Mouse (Mus musculus): ENCODE measurements around the gene Maml2.
A peak's percentile ranks its signal among the peaks of the same experiment; 100 is the strongest.

The Maml2 gene

DNA sequence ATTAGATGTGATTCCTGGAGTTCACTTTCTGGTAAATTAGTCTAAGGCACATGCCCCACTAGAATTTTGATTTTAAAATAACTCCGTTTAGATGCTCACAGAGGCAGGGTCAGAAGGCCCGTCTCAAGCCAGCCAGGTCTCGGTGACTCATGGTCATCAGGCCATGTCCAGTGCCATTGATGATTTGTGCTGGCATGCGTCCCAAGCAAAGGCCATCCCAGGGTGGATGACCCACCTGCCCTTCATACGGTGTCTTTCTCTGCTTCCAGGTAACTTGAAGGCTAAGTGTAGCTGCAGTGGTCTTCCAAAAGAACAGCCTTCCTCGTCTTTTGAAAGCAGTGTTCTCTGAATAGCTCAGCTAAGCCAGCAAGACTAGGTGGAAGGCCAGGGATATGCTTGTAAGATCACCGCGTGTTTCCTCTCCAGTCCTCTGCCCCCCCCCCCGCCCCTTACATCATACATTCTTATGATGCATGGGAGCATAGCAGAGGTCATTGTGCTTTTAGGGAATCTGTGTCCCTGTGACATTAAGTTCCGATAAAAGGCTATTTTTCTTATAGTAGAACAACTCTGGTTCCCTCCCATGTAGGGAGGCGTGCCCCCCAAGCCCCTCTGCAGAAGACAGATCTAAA lies 235.4 kb downstream of the Maml2 start:
- no peak for DNase-seq (ENCODE audit: low spot score)

DNA sequence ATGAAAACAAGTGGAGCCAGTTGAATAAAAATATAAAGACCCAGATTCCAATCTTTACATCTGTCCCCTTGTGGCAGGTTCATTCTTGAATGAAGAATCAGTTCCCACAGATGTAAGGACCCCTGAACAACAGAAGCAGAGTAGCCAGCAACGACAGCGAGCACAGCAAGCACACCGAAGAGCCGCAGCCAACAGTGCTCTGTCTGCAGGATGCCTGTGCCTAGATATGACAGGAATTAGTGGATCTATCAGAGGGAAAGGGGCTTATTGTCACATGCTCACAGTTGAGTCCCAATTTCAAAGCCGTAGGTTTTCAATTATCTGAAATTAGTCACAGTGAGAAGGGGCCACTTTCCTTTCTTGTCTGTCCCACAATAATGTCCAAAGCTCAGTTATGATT lies 238.0 kb downstream of the Maml2 start:
- no peak for DNase-seq (ENCODE audit: low spot score)

GRCm38 (mm10) chr9:13536419-13537261 lies 238.9 kb downstream of the Maml2 start:
- DNase-seq (ENCODE audit: low spot score), result peak; percentile 45

GRCm38 (mm10) chr9:13538200-13538599 lies 240.4 kb downstream of the Maml2 start:
- no peak for DNase-seq (ENCODE audit: low spot score)

DNA sequence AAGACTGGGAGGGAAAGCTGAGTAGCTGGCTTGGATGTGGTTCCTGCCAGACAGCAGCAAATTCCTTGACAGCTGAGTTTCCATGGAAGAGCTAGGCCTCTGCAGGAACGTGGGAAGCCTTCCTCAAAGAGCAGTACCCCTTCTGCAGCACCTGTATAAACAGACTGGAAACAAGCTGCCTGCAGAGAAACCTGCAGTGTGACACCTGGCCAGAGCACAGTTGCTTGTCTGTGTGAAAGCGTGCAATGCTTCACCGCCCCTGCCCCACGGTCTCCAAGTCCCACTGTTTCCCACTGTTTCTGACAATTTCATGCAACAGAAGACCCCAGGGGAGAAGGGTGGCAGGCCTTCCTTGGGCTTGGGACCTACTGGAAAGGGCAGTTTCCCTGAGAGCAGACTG lies 241.8 kb downstream of the Maml2 start:
- no peak for DNase-seq (ENCODE audit: low spot score)

DNA sequence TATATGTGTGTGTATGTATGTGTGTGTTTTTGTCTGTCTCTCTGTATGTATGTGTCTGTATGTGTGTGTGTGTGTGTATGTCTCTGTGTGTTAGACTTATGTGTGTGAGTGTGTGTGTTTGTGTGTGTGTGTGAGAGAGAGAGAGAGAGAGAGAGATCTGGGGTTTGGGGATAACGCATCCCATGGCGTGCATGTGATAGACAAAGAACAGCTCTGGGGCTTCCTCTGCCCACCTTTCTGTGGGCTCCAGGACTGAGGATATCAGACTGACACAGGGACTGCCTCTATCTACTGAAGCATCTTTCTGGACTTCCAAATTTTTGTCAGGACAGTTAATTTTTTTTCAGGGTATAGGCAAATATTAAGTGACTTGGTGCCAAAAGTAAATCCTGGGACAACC lies 242.5 kb downstream of the Maml2 start:
- DNase-seq (ENCODE audit: low spot score), result no peak

- DNase-seq (ENCODE audit: low spot score), result no peak
These were observed 243.0 kb downstream of the Maml2 start for GRCm38 (mm10) chr9:13540781-13541180.

DNA sequence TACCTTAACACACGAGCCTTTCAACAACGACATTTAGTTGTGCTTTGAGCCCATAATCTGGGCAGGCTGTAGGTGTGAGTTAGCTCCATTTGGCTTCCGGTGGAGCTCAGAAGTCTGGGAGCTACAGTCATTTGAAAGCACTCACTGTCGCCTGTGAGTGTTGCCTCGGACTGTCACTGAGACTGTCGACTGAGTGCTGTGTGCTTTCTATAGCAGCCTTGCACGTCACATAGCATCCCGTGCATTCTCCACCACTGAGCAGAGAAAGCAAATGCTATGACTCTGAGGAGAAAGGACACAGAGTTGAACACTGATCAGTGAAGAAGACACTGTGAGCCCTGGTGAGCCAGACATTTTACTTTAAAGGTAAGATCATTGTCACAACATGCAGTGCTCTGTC lies 245.4 kb downstream of the Maml2 start:
- DNase-seq (ENCODE audit: low spot score), result no peak

DNA sequence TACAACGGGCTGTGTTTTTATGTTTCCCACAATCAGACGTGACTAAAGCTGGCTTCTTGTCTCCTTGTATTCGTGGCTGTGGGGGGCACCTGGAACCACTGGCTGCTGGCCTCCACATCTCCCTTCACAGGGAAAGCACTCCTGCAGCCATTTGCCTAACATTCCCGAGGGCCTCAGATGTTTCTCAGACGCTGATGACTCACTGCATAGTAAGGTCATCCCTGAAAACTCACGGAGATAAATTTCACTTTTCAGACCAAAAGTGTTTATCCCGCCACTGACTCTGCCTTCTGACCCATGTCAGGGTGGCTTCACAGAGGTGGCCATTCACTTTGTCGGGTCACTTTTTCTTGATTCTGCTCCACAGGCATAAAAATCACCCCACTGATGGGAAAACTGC lies 246.4 kb downstream of the Maml2 start:
- no peak for DNase-seq (ENCODE audit: low spot score)

GRCm38 (mm10) chr9:13545726-13546125 lies 248.0 kb downstream of the Maml2 start:
- no peak for DNase-seq (ENCODE audit: low spot score)

- DNase-seq (ENCODE audit: low spot score), result no peak
These were observed 252.2 kb downstream of the Maml2 start for GRCm38 (mm10) chr9:13549911-13550310.

DNA sequence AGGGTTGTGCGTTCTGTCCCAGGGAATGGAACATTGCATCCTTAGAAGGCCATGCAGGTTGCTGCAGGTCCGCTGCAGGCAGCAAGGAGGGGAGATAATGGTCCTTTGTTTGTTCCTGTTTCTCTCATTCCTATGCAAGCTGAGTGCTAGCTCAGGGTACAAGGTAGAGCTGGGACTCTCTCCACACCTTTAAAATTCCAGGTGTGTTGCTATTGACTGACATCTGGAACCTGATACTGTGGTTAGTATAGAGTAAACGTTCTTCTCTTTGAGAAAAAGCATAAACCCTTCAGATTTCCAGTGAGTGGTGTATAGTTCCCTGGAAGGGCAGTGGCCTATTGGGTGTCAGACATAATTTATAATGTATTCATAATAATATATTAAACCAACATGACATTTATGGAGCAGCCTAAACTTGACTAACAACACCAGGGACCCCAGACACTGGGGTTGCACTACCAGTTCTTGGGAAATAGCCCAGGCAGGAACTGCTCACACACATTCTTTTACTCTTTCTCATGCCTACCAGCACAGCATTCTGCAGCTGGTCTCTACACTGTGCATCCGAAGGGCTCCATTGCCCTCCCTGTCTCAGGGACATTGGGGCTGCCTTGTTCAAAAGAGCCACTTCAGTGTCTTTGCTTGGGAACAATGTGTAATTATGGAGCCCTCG lies 254.8 kb downstream of the Maml2 start:
- no peak for DNase-seq (ENCODE audit: low spot score)

GRCm38 (mm10) chr9:13554773-13555172 lies 257.0 kb downstream of the Maml2 start:
- no peak for DNase-seq (ENCODE audit: low spot score)

- no peak for DNase-seq (ENCODE audit: low spot score)
These were observed 258.3 kb downstream of the Maml2 start for GRCm38 (mm10) chr9:13555973-13556481.

GRCm38 (mm10) chr9:13556696-13557095 lies 258.9 kb downstream of the Maml2 start:
- DNase-seq (ENCODE audit: low spot score), result no peak

DNA sequence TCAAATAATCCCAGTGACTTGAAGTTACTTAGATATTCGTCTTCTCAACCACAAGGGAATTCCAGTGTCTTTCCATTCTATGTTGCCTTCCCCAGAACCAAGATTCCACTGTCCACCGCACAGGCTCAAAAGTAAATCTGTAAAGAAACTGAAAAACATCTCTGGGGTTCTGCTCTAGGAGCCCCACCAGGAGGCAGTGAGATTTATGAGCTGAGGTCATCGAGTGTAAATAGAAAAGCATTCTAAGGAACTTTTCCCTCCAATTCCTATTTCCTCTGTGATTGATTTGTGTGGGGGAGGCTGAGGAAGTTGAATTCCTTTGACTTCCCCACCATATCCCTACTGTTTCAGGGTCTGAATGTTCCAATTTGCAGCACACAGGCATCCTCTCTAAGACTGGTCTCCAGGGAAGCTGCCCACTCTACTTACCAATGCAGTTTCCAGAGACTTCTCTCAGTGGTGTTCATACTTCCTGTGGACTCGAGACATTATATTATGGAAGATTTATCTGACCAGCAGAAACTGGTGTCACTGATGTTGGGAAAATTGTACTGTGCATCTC lies 261.1 kb downstream of the Maml2 start:
- DNase-seq (ENCODE audit: low spot score), result no peak

DNA sequence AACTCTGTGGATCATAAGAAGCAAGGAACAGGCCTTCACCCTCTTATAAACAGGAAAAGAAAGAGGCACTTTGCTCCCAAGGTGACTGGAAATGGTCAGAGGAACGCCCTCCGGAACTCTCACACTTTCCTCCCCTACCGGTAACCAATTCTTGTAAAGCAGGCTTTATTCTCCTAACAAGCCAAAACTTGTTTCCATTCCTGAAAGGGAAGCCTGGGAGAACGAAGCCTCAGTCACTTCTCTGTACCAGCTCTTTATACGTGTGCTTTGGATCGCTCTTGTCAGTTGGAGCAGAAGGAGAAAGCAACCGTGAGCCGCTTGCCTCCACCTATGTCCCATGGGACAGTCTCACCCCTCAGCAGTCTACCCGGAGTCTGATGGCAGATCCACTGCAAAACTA lies 262.9 kb downstream of the Maml2 start:
- no peak for DNase-seq (ENCODE audit: low spot score)

DNA sequence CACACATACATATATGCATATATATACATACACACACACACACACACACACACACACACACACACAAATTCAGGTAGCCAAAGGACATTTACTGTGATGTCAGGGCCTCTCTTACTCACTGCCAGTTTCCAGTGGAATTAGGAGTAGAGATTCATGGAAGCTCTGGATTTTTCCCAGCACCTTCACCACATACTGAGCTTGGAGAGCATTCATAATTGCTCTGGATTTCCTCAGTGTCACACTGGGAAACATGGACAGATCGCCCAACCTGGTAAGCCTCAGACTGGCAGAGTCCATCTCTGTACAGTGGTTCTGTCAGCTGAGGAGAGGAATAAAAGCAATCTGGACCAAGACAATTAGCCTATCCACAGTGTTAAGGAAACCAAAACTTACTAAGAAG lies 263.6 kb downstream of the Maml2 start:
- no peak for DNase-seq (ENCODE audit: low spot score)

GRCm38 (mm10) chr9:13563475-13564414 lies 266.0 kb downstream of the Maml2 start:
- DNase-seq (ENCODE audit: low spot score), result no peak

DNA sequence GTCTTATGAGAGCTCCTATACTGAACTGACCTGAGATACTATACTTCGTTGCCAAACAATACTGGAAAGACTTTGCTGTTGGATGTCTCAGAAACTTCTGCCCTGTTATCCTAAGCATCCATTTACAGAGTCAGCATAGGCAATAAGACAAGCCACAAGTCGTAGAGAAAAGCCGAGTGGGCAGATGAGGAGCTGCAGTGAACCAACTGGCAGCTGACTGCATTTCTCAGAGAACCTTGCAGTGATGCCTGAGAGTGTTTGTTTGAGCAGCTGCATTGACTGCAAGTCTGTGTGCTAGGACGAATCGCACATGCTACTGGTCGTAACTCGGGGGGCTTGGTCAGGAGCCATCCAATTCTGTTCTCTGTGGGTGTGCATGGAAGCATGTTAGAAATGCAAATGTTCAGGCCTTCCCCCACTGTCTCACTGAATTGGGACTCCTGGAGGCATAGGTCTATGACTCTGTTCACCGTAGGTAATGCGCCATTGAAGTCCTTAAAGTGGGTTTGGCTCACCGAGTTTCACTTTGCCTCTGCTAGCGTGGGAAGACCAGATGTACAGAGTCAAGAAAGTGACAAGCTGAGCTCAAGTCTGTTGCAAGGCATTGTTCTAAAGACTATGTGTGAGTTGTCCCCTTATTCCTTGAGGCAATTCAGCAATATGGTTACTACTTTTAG lies 267.7 kb downstream of the Maml2 start:
- no peak for DNase-seq (ENCODE audit: low spot score)

Data from yolk sac, embryonic 10.5 days (tissue).